Mouse (Mus musculus) myocyte (in vitro differentiated cells): ENCODE data around the gene Tmem56.

Source experiments
- CEBPB ChIP-seq: IDR thresholded peaks from 2 replicates; pipeline ENCODE4 v1.6.1; 2011; ENCODE audit warnings: mild to moderate bottlenecking, moderate library complexity; ENCODE audit not compliant: poor library complexity, insufficient read depth, severe bottlenecking
- E2F4 ChIP-seq: IDR thresholded peaks from one replicate; pipeline ENCODE4 v1.6.1; 2011; ENCODE audit warnings: mild to moderate bottlenecking, control low read depth, moderate library complexity; ENCODE audit not compliant: insufficient read depth
- MAX ChIP-seq: IDR thresholded peaks from one replicate; pipeline ENCODE4 v1.6.1; 2011; ENCODE audit warnings: low read depth, mild to moderate bottlenecking, control low read depth
- MYOG ChIP-seq, 3 experiments: IDR thresholded peaks; one replicate each; pipeline ENCODE4 v1.6.1; 2011; ENCODE audit warnings: control low read depth in 2 of 3, low read depth in 2 of 3, mild to moderate bottlenecking in 2 of 3; ENCODE audit not compliant: insufficient read length in 2 of 3, control insufficient read depth in 1 of 3, insufficient read depth in 1 of 3
- POLR2A ChIP-seq: IDR thresholded peaks from one replicate; pipeline ENCODE4 v1.6.1; 2011; ENCODE audit warnings: low read depth, mild to moderate bottlenecking, control low read depth, moderate library complexity; ENCODE audit not compliant: insufficient read length
- POLR2AphosphoS2 ChIP-seq: IDR thresholded peaks from one replicate; pipeline ENCODE4 v1.6.1; 2011; ENCODE audit warnings: low read depth, control low read depth; ENCODE audit not compliant: insufficient read length
- REST ChIP-seq: IDR thresholded peaks from one replicate; pipeline ENCODE4 v1.6.1; 2011; ENCODE audit warnings: mild to moderate bottlenecking, control low read depth, moderate library complexity; ENCODE audit not compliant: insufficient read depth, insufficient read length
- TCF12 ChIP-seq: IDR thresholded peaks from one replicate; pipeline ENCODE4 v1.6.1; 2011; ENCODE audit warnings: mild to moderate bottlenecking, control low read depth; ENCODE audit not compliant: poor library complexity, insufficient read depth, severe bottlenecking
- USF1 ChIP-seq: IDR thresholded peaks from one replicate; pipeline ENCODE4 v1.6.1; 2011; ENCODE audit warnings: low read depth, mild to moderate bottlenecking, control low read depth, moderate library complexity

DNA sequence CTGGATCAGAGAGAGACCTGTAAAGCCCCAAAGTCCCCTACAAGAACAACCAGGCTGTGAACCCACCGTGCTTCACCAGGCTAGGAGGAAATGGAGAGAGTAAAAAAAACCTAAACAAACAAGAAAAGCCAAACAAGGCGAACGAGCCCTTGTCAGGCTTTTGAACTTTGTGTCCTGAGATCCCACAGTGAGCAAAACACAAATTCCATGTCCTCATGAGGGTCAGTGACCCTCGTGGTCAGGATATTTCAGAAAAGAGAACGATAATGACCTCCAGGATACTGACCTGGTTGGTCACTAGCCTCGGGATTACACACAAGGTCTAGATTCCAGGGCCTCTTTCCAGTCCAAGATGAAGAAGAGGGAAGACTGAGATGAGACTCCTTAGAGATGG is 111.0 kb downstream of the Tmem56 start:
- TF ChIP-seq POLR2A (no peak), USF1 (no peak), MYOG (IDR thresholded peaks at IDR 0.05; ENCODE audit: control insufficient read depth in 1 of 3, insufficient read depth in 1 of 3, insufficient read length in 2 of 3, low read depth in 2 of 3) (no peak), TCF12 (no peak), POLR2AphosphoS2 (no peak), MAX (no peak), REST (no peak), CEBPB (no peak), E2F4 (no peak)
